Mouse (Mus musculus): Measurements from ENCODE around the gene Nt5c3b. TPM values are rescaled to one million over a fixed set of nuclear protein-coding genes. Genes with fewer than 3 reads are reported as not detected.

Gene Nt5c3b
- polyA plus RNA-seq, 1 experiment, result 40.8 TPM

DNA sequence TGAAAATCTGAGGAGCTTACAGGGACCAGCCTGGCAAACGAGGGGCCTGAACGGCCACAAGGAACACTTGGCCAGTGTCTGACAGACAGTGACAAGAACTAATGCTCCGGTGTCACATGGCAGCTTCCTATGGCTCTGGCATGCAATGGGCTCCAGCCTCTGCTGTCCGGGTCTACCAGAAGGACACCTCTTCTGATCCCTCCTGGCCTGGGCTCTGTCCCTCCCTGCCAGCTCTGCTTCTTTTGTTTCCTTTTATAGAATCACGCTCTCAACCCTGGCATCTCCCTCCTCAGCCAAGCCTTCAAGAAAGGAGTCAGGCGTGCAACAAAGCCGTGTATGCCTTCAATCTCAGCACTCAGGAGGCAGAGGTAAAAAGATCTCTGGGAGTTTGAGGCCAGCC is 11.6 kb downstream of the Nt5c3b start:
- no peak for DNase-seq (ENCODE audit: low read depth in 1 of 2, low spot score in 2 of 2)
- no peak for TF ChIP-seq CTCF (IDR thresholded peaks at IDR 0.05; ENCODE audit: extremely low read depth, insufficient read depth, insufficient read length, insufficient replicate concordance)
- TF ChIP-seq POLR2A (IDR thresholded peaks at IDR 0.05; ENCODE audit: low read depth, low read length), result no peak
- no peaks in the 10 kb centered on the region for H3K27me3 ChIP-seq (ENCODE audit: control insufficient read depth, insufficient read depth, low read length)
- WGBS, result 93% methylated on average over 7 of the region's 7 CpGs
- no peaks in the 10 kb centered on the region for H3K4me1 ChIP-seq (ENCODE audit: control insufficient read depth, insufficient read depth, insufficient read length)
- no peak overlapping the region for H3K4me3 ChIP-seq (ENCODE audit: extremely low read depth, insufficient read depth, insufficient read length)
- H3K36me3 ChIP-seq (ENCODE audit: control insufficient read depth, insufficient read depth, low read length), result peaks cover 7% of the 10 kb centered on the region; the same call in 1 of the 2 replicates
- no peak overlapping the region for H3K27ac ChIP-seq (ENCODE audit: insufficient read depth, low read length)

DNA sequence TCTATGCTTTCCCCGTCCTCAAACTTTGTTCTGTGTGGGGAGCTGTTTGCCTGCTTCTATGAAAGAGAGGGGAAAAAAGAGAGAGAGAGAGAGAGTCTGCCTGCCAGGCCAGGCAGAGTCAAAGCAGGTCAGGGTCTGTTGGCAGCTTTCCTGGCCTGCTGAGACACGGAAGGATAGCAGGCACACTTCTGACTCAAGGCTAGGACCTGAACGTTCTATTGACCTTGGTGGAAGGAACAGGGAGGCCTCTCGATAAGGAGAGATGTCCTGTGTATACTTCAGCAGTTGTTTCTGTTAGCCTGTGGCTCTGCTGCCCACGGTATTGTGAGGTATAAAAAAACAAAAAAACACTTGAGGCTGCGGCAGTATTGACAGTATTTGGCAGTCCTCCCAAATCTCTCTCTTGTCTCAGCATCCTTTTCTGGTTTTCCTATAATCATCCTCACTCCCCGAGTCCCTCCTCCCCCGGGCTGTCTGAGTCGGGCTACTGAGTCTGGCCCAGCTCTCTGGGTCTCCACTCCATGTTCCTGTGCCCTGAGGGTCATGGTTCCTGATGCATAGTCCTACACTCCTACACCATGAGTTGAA is 12.9 kb downstream of the Nt5c3b start:
- H3K36me3 ChIP-seq (ENCODE audit: control insufficient read depth, insufficient read depth, low read length), result peaks cover 6% of the 10 kb centered on the region; the same call in 1 of the 2 replicates
- 81% methylated on average over 9 of the region's 9 CpGs for WGBS
- TF ChIP-seq POLR2A (IDR thresholded peaks at IDR 0.05; ENCODE audit: low read depth, low read length) (no peak), CTCF (IDR thresholded peaks at IDR 0.05; ENCODE audit: extremely low read depth, insufficient read depth, insufficient read length, insufficient replicate concordance) (no peak)
- H3K27ac ChIP-seq (ENCODE audit: insufficient read depth, low read length), result no peak overlapping the region
- no peaks in the 10 kb centered on the region for H3K27me3 ChIP-seq (ENCODE audit: control insufficient read depth, insufficient read depth, low read length)
- DNase-seq (ENCODE audit: low read depth in 1 of 2, low spot score in 2 of 2), result no peak
- H3K4me3 ChIP-seq (ENCODE audit: extremely low read depth, insufficient read depth, insufficient read length), result no peak overlapping the region
- H3K4me1 ChIP-seq (ENCODE audit: control insufficient read depth, insufficient read depth, insufficient read length), result no peaks in the 10 kb centered on the region

DNA sequence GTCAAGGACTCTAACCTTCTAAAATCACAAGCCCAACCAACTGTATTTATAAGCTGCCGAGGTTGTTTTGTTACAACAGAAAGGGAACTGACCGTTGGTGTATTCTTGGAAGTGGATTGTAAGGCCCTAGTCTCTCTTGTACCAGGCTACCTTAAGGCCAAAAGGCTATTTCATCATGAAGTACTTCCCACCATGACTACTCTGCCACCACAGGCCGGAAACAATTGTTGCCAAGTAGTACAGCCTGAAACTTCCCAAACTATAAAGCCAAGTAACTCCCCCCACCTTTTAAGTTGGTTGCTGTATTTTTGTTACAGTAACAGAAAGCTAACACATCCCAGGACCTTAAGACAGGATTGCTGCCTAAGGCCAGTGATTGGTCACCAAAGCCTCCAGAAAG is 14.8 kb downstream of the Nt5c3b start:
- no peak for TF ChIP-seq CTCF (IDR thresholded peaks at IDR 0.05; ENCODE audit: extremely low read depth, insufficient read depth, insufficient read length, insufficient replicate concordance)
- TF ChIP-seq POLR2A (IDR thresholded peaks at IDR 0.05; ENCODE audit: low read depth, low read length), result no peak
- Histone ChIP-seq H3K27ac (ENCODE audit: insufficient read depth, low read length) (no peak overlapping the region), H3K4me1 (ENCODE audit: control insufficient read depth, insufficient read depth, insufficient read length) (no peaks in the 10 kb centered on the region)

DNA sequence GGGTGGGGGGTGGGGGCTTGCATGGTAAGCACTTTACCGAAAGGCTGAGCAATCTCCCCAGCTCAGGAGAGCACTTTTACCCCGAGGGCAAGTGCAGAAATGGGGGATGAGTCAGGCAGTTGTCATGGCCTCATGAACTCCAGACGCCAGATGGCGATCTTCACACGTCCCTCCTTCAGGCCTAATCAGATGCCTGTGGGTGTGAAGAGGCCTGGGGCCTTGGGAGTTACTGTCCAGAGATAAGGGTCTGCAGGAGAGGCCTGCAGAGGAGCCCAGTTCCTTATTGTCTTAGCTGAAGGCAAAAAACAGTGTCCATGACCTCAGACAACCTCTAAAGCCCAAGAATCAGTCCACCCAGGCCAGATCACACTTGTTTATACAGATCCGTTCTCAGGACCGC is 15.8 kb downstream of the Nt5c3b start:
- TF ChIP-seq POLR2A (IDR thresholded peaks at IDR 0.05; ENCODE audit: low read depth, low read length), result no peak
- TF ChIP-seq CTCF (IDR thresholded peaks at IDR 0.05; ENCODE audit: extremely low read depth, insufficient read depth, insufficient read length, insufficient replicate concordance), result peak; percentile 29; the same call in 1 of the 2 replicates
- Histone ChIP-seq H3K27me3 (ENCODE audit: control insufficient read depth, insufficient read depth, low read length) (no peaks in the 10 kb centered on the region), H3K4me1 (ENCODE audit: control insufficient read depth, insufficient read depth, insufficient read length) (no peaks in the 10 kb centered on the region), H3K36me3 (ENCODE audit: control insufficient read depth, insufficient read depth, low read length) (peaks cover 6% of the 10 kb centered on the region; the same call in 1 of the 2 replicates), H3K4me3 (ENCODE audit: extremely low read depth, insufficient read depth, insufficient read length) (no peak overlapping the region), H3K27ac (ENCODE audit: insufficient read depth, low read length) (no peak overlapping the region)
- DNase-seq (ENCODE audit: low read depth in 1 of 2, low spot score in 2 of 2), result peak in 1 of 2 experiments; percentile 67
- 62% methylated on average over 7 of the region's 7 CpGs for WGBS

More for the DNA sequence above, 14.8 kb downstream of the Nt5c3b start:
- WGBS, result 77% methylated on average over 3 of the region's 3 CpGs
- Histone ChIP-seq H3K4me3 (ENCODE audit: extremely low read depth, insufficient read depth, insufficient read length) (no peak overlapping the region), H3K27me3 (ENCODE audit: control insufficient read depth, insufficient read depth, low read length) (no peaks in the 10 kb centered on the region), H3K36me3 (ENCODE audit: control insufficient read depth, insufficient read depth, low read length) (peaks cover 6% of the 10 kb centered on the region; the same call in 1 of the 2 replicates)
- DNase-seq (ENCODE audit: low read depth in 1 of 2, low spot score in 2 of 2), result no peak

DNA sequence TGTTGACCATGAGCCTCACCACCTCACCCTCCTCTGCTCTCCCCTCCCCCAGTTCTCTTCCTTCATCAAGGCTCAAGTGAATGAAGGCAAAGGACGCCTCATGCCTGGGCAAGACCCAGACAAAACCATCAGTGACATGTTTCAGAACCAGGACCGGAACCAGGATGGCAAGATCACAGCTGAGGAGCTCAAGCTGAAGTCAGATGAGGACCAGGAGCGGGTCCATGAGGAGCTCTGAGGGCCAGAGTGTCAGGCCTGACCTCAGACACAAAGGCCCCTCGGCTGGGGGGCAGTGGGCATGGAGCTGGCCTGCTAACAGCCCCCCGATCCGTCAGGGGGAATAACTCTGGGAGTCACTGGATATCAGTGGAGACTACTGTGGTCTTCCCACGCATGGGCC is 17.8 kb downstream of the Nt5c3b start:
- Histone ChIP-seq H3K4me3 (ENCODE audit: extremely low read depth, insufficient read depth, insufficient read length) (no peak overlapping the region), H3K27ac (ENCODE audit: insufficient read depth, low read length) (no peak overlapping the region), H3K4me1 (ENCODE audit: control insufficient read depth, insufficient read depth, insufficient read length) (no peaks in the 10 kb centered on the region), H3K27me3 (ENCODE audit: control insufficient read depth, insufficient read depth, low read length) (no peaks in the 10 kb centered on the region), H3K36me3 (ENCODE audit: control insufficient read depth, insufficient read depth, low read length) (no peaks in the 10 kb centered on the region)
- TF ChIP-seq CTCF (IDR thresholded peaks at IDR 0.05; ENCODE audit: extremely low read depth, insufficient read depth, insufficient read length, insufficient replicate concordance) (no peak), POLR2A (IDR thresholded peaks at IDR 0.05; ENCODE audit: low read depth, low read length) (no peak)
- 88% methylated on average over 7 of the region's 7 CpGs for WGBS
- no peak for DNase-seq (ENCODE audit: low read depth in 1 of 2, low spot score in 2 of 2)

DNA sequence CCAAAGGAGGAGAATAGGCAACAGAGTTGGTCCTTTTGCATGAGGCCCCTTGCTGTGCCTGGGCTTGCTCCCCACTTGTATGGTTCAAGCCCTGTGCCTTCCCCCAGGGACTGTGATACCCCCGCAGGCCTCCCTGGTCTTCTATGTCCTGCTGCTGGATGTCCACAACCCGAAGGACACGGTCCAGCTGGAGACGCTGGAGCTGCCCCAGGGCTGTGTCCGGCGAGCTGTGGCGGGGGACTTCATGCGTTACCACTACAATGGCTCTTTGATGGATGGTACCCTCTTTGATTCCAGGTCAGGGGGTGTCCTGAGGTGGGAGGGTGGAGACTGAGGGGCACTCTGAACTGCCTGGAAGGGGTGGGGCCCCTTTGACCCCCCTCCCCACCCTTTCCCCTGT is 20.1 kb downstream of the Nt5c3b start:
- no peak overlapping the region for H3K4me3 ChIP-seq (ENCODE audit: extremely low read depth, insufficient read depth, insufficient read length)
- DNase-seq (ENCODE audit: low read depth in 1 of 2, low spot score in 2 of 2), result no peak
- no peaks in the 10 kb centered on the region for H3K36me3 ChIP-seq (ENCODE audit: control insufficient read depth, insufficient read depth, low read length)
- H3K27me3 ChIP-seq (ENCODE audit: control insufficient read depth, insufficient read depth, low read length), result no peaks in the 10 kb centered on the region
- no peaks in the 10 kb centered on the region for H3K4me1 ChIP-seq (ENCODE audit: control insufficient read depth, insufficient read depth, insufficient read length)
- H3K27ac ChIP-seq (ENCODE audit: insufficient read depth, low read length), result no peak overlapping the region
- TF ChIP-seq CTCF (IDR thresholded peaks at IDR 0.05; ENCODE audit: extremely low read depth, insufficient read depth, insufficient read length, insufficient replicate concordance), result no peak
- TF ChIP-seq POLR2A (IDR thresholded peaks at IDR 0.05; ENCODE audit: low read depth, low read length), result no peak
- 83% methylated on average over 8 of the region's 8 CpGs for WGBS
